Mouse (Mus musculus): ENCODE results near the gene Gm15217.

The Gm15217 gene

GRCm38 (mm10) chr14:46390249-46390775, 11.1 kb downstream of the Gm15217 start, which contains the start of gene Bmp4:
Gene Bmp4, minus strand, starts transcription at chr14:46390669.
- in situ Hi-C loops (cut with MboI, MseI) = loop anchor here in 1 of 2 experiments (25.0 kb wide), 1 partner anchor 1178 kb away; the partner anchor contains the start of genes Gpr137c and Txndc16

GRCm38 (mm10) chr14:46391621-46392170, 12.5 kb downstream of the Gm15217 start:
- in situ Hi-C loops (cut with MboI, MseI) = loop anchor here in 1 of 2 experiments (25.0 kb wide), 1 partner anchor 1179 kb away; the partner anchor contains the start of genes Gpr137c and Txndc16

GRCm38 (mm10) chr14:46398091-46398695, 19.0 kb downstream of the Gm15217 start:
- in situ Hi-C loops (cut with MboI, MseI) = loop anchor here in 1 of 2 experiments (25.0 kb wide), 1 partner anchor 1186 kb away; the partner anchor contains the start of genes Gpr137c and Txndc16

GRCm38 (mm10) chr14:46399925-46400324, 20.7 kb downstream of the Gm15217 start:
- in situ Hi-C loops (cut with MboI, MseI) = loop anchor here in 1 of 2 experiments (25.0 kb wide), 1 partner anchor 1188 kb away; the partner anchor contains the start of genes Gpr137c and Txndc16

GRCm38 (mm10) chr14:46408319-46408718, 29.1 kb downstream of the Gm15217 start:
- in situ Hi-C loops (cut with MboI, MseI) = no loop called here

- in situ Hi-C loops (cut with MboI, MseI) = no loop called here
These were observed 29.8 kb downstream of the Gm15217 start for GRCm38 (mm10) chr14:46409016-46409415.

GRCm38 (mm10) chr14:46410557-46411120, 31.4 kb downstream of the Gm15217 start:
- in situ Hi-C loops (cut with MboI, MseI) = no loop called here

GRCm38 (mm10) chr14:46412497-46413000, 33.3 kb downstream of the Gm15217 start:
- in situ Hi-C loops (cut with MboI, MseI) = no loop called here

- in situ Hi-C loops (cut with MboI, MseI) = no loop called here
These were observed 39.3 kb downstream of the Gm15217 start for GRCm38 (mm10) chr14:46418371-46419097.

- in situ Hi-C loops (cut with MboI, MseI) = no loop called here
These were observed 40.1 kb downstream of the Gm15217 start for GRCm38 (mm10) chr14:46419269-46419668.

GRCm38 (mm10) chr14:46421823-46422222, 42.6 kb downstream of the Gm15217 start:
- in situ Hi-C loops (cut with MboI, MseI) = no loop called here

- in situ Hi-C loops (cut with MboI, MseI) = no loop called here
These were observed 48.0 kb downstream of the Gm15217 start for GRCm38 (mm10) chr14:46427251-46427650.

- in situ Hi-C loops (cut with MboI, MseI) = no loop called here
These were observed 51.0 kb downstream of the Gm15217 start for GRCm38 (mm10) chr14:46430231-46430630.

Measured in T-helper 17 cell (primary cell).